Mouse (Mus musculus) forebrain, embryonic 12.5 days (tissue): ENCODE measurements around the gene Cmpk1. TPM values are rescaled to one million over a fixed set of nuclear protein-coding genes. Genes with fewer than 3 reads are reported as not detected.

Experiments
- ATAC-seq: fragments of 200-750 bp; cut with Nextera tagmentation; 2 replicates; pipeline ENCODE4 v1.8.0; 2017; ENCODE audit warnings: moderate TSS enrichment; ENCODE audit not compliant: low FRiP score
- H3K27ac ChIP-seq: fragments of 300-500 bp; sonication (generic); 2 replicates; pipeline ENCODE4 v1.5.1; 2016; ENCODE audit warnings: mild to moderate bottlenecking
- H3K27me3 ChIP-seq: fragments of 300-500 bp; sonication (generic); 2 replicates; pipeline ENCODE4 v1.6.1; 2016; ENCODE audit warnings: mild to moderate bottlenecking
- H3K36me3 ChIP-seq: fragments of 300-500 bp; sonication (generic); replicated peaks from 2 replicates; pipeline ENCODE4 v1.6.1; 2016; ENCODE audit warnings: mild to moderate bottlenecking
- H3K4me1 ChIP-seq: fragments of 300-500 bp; sonication (generic); 2 replicates; pipeline ENCODE4 v1.6.1; 2016
- H3K4me2 ChIP-seq: fragments of 300-500 bp; sonication (generic); 2 replicates; pipeline ENCODE4 v1.6.1; 2016; ENCODE audit warnings: mild to moderate bottlenecking, moderate library complexity
- H3K4me3 ChIP-seq: fragments of 300-500 bp; sonication (generic); replicated peaks from 2 replicates; pipeline ENCODE4 v1.5.1; 2016; ENCODE audit warnings: mild to moderate bottlenecking
- H3K9ac ChIP-seq: fragments of 300-500 bp; sonication (generic); 2 replicates; pipeline ENCODE4 v1.6.1; 2016; ENCODE audit warnings: mild to moderate bottlenecking
- H3K9me3 ChIP-seq: fragments of 300-500 bp; sonication (generic); 2 replicates; pipeline ENCODE4 v1.6.1; 2016
- WGBS: fragments of 180-500 bp; shearing (Covaris S2); methylation state at CpG from one replicate; pipeline ENCODE4 v1.1.7; 2016; 5-methylcytosine and 5-hydroxymethylcytosine counted together
- polyA plus RNA-seq: library from polyadenylated mRNA; unstranded; fragments of >200 nt; fragmentation: Nextera tagmentation; extraction: Ambion mirVana; gene quantifications from 2 replicates; pipeline ENCODE4 v1.2.1, GENCODE M21; 2016

Cmpk1 gene
- polyA plus RNA-seq, 1 experiment from 2014 or later: 123 TPM

GRCm38 (mm10) chr4:114942112-114942511 is 44.9 kb downstream of the Cmpk1 start:
- Histone ChIP-seq H3K27me3 (peaks cover 43% of the 10 kb centered on the region), H3K27ac (no peak overlapping the region), H3K4me2 (no peak overlapping the region), H3K36me3 (no peaks in the 10 kb centered on the region), H3K9ac (no peak overlapping the region), H3K4me3 (no peak overlapping the region), H3K9me3 (no peaks in the 10 kb centered on the region), H3K4me1 (peaks cover 5% of the 10 kb centered on the region; the same call in 1 of the 2 replicates)
- no peak for ATAC-seq
- WGBS: 44% methylated on average over 4 of the region's 4 CpGs

- Histone ChIP-seq H3K9ac (no peak overlapping the region), H3K36me3 (no peaks in the 10 kb centered on the region), H3K4me2 (no peak overlapping the region), H3K9me3 (no peaks in the 10 kb centered on the region), H3K4me1 (peaks cover 5% of the 10 kb centered on the region; the same call in 1 of the 2 replicates), H3K4me3 (no peak overlapping the region), H3K27me3 (peaks cover 38% of the 10 kb centered on the region), H3K27ac (no peak overlapping the region)
- WGBS: 86% methylated on average over 4 of the region's 4 CpGs
- no peak for ATAC-seq
Measured at GRCm38 (mm10) chr4:114941311-114941710, 45.7 kb downstream of the Cmpk1 start.

DNA sequence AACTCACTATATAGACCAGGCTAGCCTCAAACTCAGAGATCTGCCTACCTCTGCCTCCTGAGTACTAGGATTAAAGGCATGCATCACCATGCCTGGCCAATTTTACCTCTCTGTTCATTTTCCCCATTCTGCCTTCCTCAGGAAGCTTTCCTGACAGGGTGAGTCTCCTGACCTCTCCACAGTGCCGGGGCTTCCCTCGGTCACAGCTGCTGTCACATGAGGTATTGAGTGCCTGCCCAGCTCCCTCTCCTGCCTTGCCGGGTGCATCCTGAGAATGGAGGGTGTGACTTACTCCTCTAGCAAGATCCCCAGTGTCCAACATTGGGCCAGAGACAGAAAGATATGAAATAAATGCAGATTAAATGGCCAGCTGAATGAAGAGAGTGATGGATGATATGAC is 48.8 kb downstream of the Cmpk1 start:
- no peak overlapping the region for H3K9ac ChIP-seq
- H3K36me3 ChIP-seq: no peaks in the 10 kb centered on the region
- peaks cover 5% of the 10 kb centered on the region; the same call in 1 of the 2 replicates for H3K4me1 ChIP-seq
- no peak for ATAC-seq
- H3K27me3 ChIP-seq: peaks cover 16% of the 10 kb centered on the region
- no peaks in the 10 kb centered on the region for H3K9me3 ChIP-seq
- WGBS: 70% methylated on average over 3 of the region's 3 CpGs
- H3K27ac ChIP-seq: no peak overlapping the region
- H3K4me2 ChIP-seq: no peak overlapping the region
- H3K4me3 ChIP-seq: no peak overlapping the region

DNA sequence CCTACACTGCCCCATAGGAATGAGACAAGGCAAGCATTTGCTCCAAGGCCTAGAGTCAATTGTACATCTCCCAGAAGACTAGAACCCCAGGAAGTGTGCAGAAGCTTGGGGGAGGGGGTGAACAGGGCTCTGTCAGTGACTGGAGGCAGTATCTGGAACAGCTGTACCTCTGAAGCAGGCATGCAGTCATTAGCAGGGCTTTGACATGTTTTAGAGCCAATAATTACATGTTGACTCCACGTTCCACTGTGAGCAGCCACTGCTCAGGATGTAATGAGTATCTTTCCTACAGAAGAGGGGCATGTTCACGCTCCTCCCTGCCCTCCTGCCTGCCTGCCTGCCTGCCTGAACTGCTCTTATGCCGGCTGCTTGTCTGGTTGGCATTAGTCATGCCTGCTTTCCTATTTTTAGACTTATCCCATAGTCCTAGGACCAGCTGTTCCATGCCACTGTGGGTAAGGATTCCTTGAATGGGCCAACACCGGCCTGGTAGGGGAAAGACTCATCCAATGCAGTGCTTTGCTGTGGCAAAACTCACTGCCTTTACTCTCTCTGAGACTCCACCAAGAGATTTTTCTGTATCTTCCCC is 49.5 kb downstream of the Cmpk1 start:
- no peak for ATAC-seq
- WGBS: 62% methylated on average over 4 of the region's 4 CpGs
- Histone ChIP-seq H3K27ac (no peak overlapping the region), H3K27me3 (peaks cover 18% of the 10 kb centered on the region), H3K36me3 (no peaks in the 10 kb centered on the region), H3K4me3 (no peak overlapping the region), H3K9me3 (no peaks in the 10 kb centered on the region), H3K4me1 (peaks cover 5% of the 10 kb centered on the region; the same call in 1 of the 2 replicates), H3K9ac (no peak overlapping the region), H3K4me2 (no peak overlapping the region)

GRCm38 (mm10) chr4:114934188-114934587 is 52.9 kb downstream of the Cmpk1 start:
- H3K4me2 ChIP-seq: no peak overlapping the region
- no peaks in the 10 kb centered on the region for H3K36me3 ChIP-seq
- H3K4me3 ChIP-seq: no peak overlapping the region
- peaks cover 43% of the 10 kb centered on the region for H3K27me3 ChIP-seq
- H3K9ac ChIP-seq: no peak overlapping the region
- H3K4me1 ChIP-seq: no peaks in the 10 kb centered on the region
- ATAC-seq: no peak
- WGBS: 91% methylated on average over 6 of the region's 6 CpGs
- no peak overlapping the region for H3K27ac ChIP-seq
- no peaks in the 10 kb centered on the region for H3K9me3 ChIP-seq

DNA sequence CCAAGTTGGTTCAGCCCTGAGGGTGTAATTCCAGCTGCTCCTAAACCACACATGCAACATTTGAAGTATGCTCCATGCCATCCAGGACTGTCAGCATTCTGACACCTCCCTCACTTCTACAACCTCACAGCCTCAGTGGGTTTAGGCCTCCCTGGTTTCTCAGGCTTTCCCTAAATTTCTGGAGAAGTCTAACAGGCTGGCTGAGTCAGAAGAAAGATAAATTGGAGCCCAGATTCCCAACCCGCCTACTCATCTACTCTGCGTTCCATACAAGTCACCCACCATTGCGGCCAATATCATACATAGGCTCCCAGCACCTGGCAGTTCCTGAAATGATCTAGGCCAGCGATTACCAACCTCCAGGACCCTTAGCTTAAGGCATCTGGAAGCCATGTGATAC is 54.3 kb downstream of the Cmpk1 start:
- H3K9ac ChIP-seq: no peak overlapping the region
- peaks cover 50% of the 10 kb centered on the region for H3K27me3 ChIP-seq
- no peak for ATAC-seq
- no peaks in the 10 kb centered on the region for H3K36me3 ChIP-seq
- H3K4me1 ChIP-seq: no peaks in the 10 kb centered on the region
- H3K4me3 ChIP-seq: no peak overlapping the region
- 88% methylated on average over 4 of the region's 4 CpGs for WGBS
- H3K27ac ChIP-seq: no peak overlapping the region
- H3K4me2 ChIP-seq: no peak overlapping the region
- H3K9me3 ChIP-seq: no peaks in the 10 kb centered on the region

GRCm38 (mm10) chr4:114929155-114929554 is 57.9 kb downstream of the Cmpk1 start:
- no peak overlapping the region for H3K4me3 ChIP-seq
- ATAC-seq: 0 out of 2 replicates have a peak, but pooled peaks have one; percentile 36
- H3K9me3 ChIP-seq: no peaks in the 10 kb centered on the region
- no peak overlapping the region for H3K9ac ChIP-seq
- WGBS: 7% methylated on average over 15 of the region's 15 CpGs
- H3K4me1 ChIP-seq: peaks cover 12% of the 10 kb centered on the region
- H3K4me2 ChIP-seq: no peak overlapping the region
- H3K27ac ChIP-seq: no peak overlapping the region
- peaks cover 80% of the 10 kb centered on the region for H3K27me3 ChIP-seq
- no peaks in the 10 kb centered on the region for H3K36me3 ChIP-seq

DNA sequence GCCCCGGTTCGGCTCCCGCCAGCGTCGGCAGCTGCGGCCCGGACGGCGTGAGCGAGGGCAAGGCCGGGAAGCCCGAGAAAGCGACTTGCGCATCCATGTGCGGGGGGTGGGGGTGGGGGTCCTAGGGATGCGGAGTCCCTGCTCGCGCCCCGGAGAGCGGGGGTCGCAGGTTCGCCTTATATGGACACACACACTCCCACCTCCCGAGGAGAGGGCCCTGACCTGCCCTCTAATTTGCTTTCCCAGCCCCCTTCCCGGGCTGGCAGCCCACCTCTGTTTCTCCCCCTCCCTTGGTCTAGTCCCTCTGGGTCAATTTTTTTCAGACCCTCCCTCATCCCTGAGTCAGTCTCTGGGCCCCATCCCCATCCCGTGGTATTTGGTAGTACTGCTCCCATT is 61.1 kb downstream of the Cmpk1 start, which contains the start of gene Foxe3:
Gene Foxe3 (minus strand): TSS at position 97 of the 396 bp plus-strand sequence.
- WGBS: 1% methylated on average over 25 of the region's 25 CpGs
- no peak within 1 kb of the TSS for H3K9ac ChIP-seq
- ATAC-seq: no peak

GRCm38 (mm10) chr4:114924971-114925916 is 61.8 kb downstream of the Cmpk1 start:
- Histone ChIP-seq H3K27me3 (peaks cover 86% of the 10 kb centered on the region), H3K9ac (no peak overlapping the region)

More for the DNA sequence above, 61.1 kb downstream of the Cmpk1 start, which contains the start of gene Foxe3:
- Histone ChIP-seq H3K4me1 (peaks cover 12% of the 10 kb centered on the region), H3K36me3 (no peaks in the 10 kb centered on the region), H3K9me3 (no peaks in the 10 kb centered on the region), H3K4me2 (peak within 1 kb of the TSS; percentile 57), H3K27ac (no peak within 1 kb of the TSS), H3K27me3 (peaks cover 88% of the 10 kb centered on the region), H3K4me3 (peak within 1 kb of the TSS; percentile 37)

DNA sequence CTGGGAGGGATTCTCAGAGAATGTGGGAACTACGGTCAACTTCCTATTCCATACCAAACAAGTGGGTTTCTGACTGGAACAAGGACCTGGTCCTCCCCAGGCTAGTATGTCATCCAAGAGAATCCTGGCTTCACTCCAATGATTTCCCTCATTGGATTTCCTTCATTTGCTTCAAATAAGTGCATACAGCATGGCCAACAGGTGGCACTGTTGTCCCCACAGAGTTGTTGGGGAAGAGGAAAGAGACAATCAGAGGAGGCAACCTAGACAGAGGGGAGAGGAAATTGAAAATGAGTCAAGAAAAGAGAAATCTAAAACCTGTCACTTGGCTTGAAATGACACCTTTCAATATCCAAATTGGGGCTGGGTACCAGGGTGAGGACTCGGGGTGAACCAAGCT is 70.0 kb downstream of the Cmpk1 start:
- Histone ChIP-seq H3K4me2 (no peak overlapping the region), H3K4me3 (no peak overlapping the region), H3K9ac (no peak overlapping the region), H3K4me1 (0 out of 2 replicates have a peak, but pooled peaks cover 2% of the 10 kb centered on the region), H3K27me3 (peaks cover 84% of the 10 kb centered on the region), H3K27ac (no peak overlapping the region), H3K9me3 (no peaks in the 10 kb centered on the region), H3K36me3 (no peaks in the 10 kb centered on the region)
- ATAC-seq: no peak
- WGBS: 50% methylated on average over 2 of the region's 2 CpGs

More at GRCm38 (mm10) chr4:114924971-114925916, 61.8 kb downstream of the Cmpk1 start:
- Histone ChIP-seq H3K4me1 (peaks cover 12% of the 10 kb centered on the region), H3K9me3 (no peaks in the 10 kb centered on the region), H3K4me3 (peak overlapping the region; percentile 37), H3K4me2 (peak overlapping the region; percentile 57), H3K27ac (no peak overlapping the region), H3K36me3 (no peaks in the 10 kb centered on the region)
- peak; percentile 51 for ATAC-seq
- under 1% methylated on average over 94 of the region's 125 CpGs for WGBS

DNA sequence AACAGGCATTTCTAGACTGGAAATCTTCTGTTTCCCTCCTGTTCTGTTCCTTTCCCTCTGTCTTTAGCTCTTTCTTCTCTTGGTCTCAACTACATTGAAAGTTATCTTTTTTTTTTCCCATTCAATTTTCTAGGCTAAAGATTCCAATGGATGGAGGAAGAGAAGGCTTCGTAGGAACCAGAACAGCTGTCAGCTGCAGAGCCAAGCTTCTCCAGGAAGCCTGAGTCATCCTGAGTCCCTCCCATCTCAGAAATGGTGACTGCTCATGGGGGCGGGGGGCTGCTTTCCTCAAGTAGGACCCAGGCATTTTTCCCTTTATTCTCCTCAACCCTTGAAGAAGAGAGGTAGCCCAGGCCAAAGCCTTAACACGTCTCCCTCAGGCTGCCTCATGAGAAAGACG is 71.0 kb downstream of the Cmpk1 start:
- WGBS: 36% methylated on average over 4 of the region's 4 CpGs
- Histone ChIP-seq H3K4me1 (0 out of 2 replicates have a peak, but pooled peaks cover 2% of the 10 kb centered on the region), H3K36me3 (no peaks in the 10 kb centered on the region), H3K9me3 (no peaks in the 10 kb centered on the region), H3K27me3 (peaks cover 88% of the 10 kb centered on the region), H3K4me2 (no peak overlapping the region), H3K9ac (no peak overlapping the region), H3K27ac (no peak overlapping the region), H3K4me3 (no peak overlapping the region)
- ATAC-seq: no peak

GRCm38 (mm10) chr4:114913594-114913962 is 73.5 kb downstream of the Cmpk1 start:
- H3K4me1 ChIP-seq: peaks cover 12% of the 10 kb centered on the region
- H3K4me3 ChIP-seq: no peak overlapping the region
- peaks cover 96% of the 10 kb centered on the region for H3K27me3 ChIP-seq
- under 1% methylated on average over 13 of the region's 13 CpGs for WGBS
- H3K36me3 ChIP-seq: no peaks in the 10 kb centered on the region
- H3K27ac ChIP-seq: no peak overlapping the region
- peak; percentile 21; the same call in 1 of the 2 replicates for ATAC-seq
- H3K4me2 ChIP-seq: no peak overlapping the region
- H3K9me3 ChIP-seq: no peaks in the 10 kb centered on the region
- no peak overlapping the region for H3K9ac ChIP-seq
